Mouse (Mus musculus): ENCODE data around the gene Pakap.

- no peak for TF ChIP-seq CTCF (IDR thresholded peaks at IDR 0.05; ENCODE audit: low read depth, low read length)
- no peak for TF ChIP-seq POLR2A (IDR thresholded peaks at IDR 0.05; ENCODE audit: borderline replicate concordance, low read depth, low read length)
These were observed 106.4 kb downstream of the Pakap start for GRCm38 (mm10) chr4:57674351-57674750.

Measured in bone marrow macrophage, adult 2 months (primary cell).